Mouse (Mus musculus) heart, embryonic 10.5 days (tissue): Measurements from ENCODE around the gene Tnfrsf17. TPM values are rescaled to one million over a fixed set of nuclear protein-coding genes. Genes with fewer than 3 reads are reported as not detected.
"Not testable (repeated sequence)": the region's sequence is repeated elsewhere in the genome, so short reads cannot be mapped to it uniquely, and the experiment has no call there.

ENCODE experiments used
- DNase-seq: peaks from one replicate; pipeline ENCODE4 v3.0.0-alpha.2; 2017; ENCODE audit warnings: low spot score
- H3K27ac ChIP-seq: fragments of 300-500 bp; sonication (generic); 2 replicates; pipeline ENCODE4 v1.5.1; 2016; ENCODE audit warnings: mild to moderate bottlenecking
- H3K27me3 ChIP-seq: fragments of 300-500 bp; sonication (generic); 2 replicates; pipeline ENCODE4 v1.6.1; 2016; ENCODE audit warnings: mild to moderate bottlenecking; ENCODE audit not compliant: poor library complexity, insufficient read depth, severe bottlenecking
- H3K36me3 ChIP-seq: fragments of 300-500 bp; sonication (generic); 2 replicates; pipeline ENCODE4 v1.6.1; 2016; ENCODE audit warnings: mild to moderate bottlenecking, moderate library complexity
- H3K4me1 ChIP-seq: fragments of 300-500 bp; sonication (generic); 2 replicates; pipeline ENCODE4 v1.6.1; 2016; ENCODE audit warnings: mild to moderate bottlenecking
- H3K4me3 ChIP-seq: fragments of 300-500 bp; sonication (generic); 2 replicates; pipeline ENCODE4 v1.5.1; 2016; ENCODE audit warnings: mild to moderate bottlenecking, moderate library complexity
- H3K9me3 ChIP-seq: fragments of 300-500 bp; sonication (generic); 2 replicates; pipeline ENCODE4 v1.6.1; 2016; ENCODE audit warnings: mild to moderate bottlenecking, moderate library complexity
- WGBS: fragments of 180-500 bp; shearing (Covaris S2); methylation state at CpG from one replicate; pipeline ENCODE4 v1.1.7; 2016; 5-methylcytosine and 5-hydroxymethylcytosine counted together
- polyA plus RNA-seq: library from polyadenylated mRNA; unstranded; fragments of >200 nt; fragmentation: Nextera tagmentation; extraction: Ambion mirVana; gene quantifications from 2 replicates; pipeline ENCODE4 v1.2.1, GENCODE M21; 2016

Tnfrsf17 gene
- polyA plus RNA-seq, 1 experiment from 2014 or later: not detected

GRCm38 (mm10) chr16:11360576-11360975 is 47.0 kb downstream of the Tnfrsf17 start:
- H3K36me3 ChIP-seq, H3K9me3 ChIP-seq, H3K4me3 ChIP-seq, H3K27ac ChIP-seq, DNase-seq, H3K27me3 ChIP-seq, H3K4me1 ChIP-seq: not testable (repeated sequence)
- WGBS: 82% methylated on average over 2 of the region's 2 CpGs

DNA sequence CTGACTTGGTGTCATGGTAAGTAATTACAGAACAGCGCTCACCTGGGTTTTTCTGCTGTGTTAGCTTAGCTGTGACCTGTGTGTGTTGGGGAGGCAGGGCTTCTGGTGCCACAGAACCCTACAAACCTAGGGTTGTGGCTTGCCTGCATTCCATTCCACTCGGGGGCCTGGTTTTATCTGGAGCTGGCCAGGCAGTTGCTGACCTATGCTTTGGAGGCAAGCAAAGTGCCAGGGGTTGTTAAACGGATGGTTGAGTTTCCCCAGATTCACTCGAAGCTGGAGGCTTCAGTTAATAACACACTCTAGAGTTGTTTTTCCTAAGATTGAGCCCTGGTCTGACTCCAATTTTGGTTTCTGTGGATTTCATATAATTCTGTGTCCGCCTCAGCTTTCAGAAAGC is 52.0 kb downstream of the Tnfrsf17 start:
- Histone ChIP-seq H3K36me3 (no peaks in the 10 kb centered on the region), H3K4me3 (no peak overlapping the region), H3K9me3 (no peaks in the 10 kb centered on the region), H3K4me1 (peaks cover 25% of the 10 kb centered on the region), H3K27ac (no peak overlapping the region), H3K27me3 (no peaks in the 10 kb centered on the region)
- no peak for DNase-seq
- 48% methylated on average over 5 of the region's 5 CpGs for WGBS

- WGBS: 67% methylated on average over 1 of the region's 1 CpGs
- no peak overlapping the region for H3K27ac ChIP-seq
These were observed 53.2 kb downstream of the Tnfrsf17 start for GRCm38 (mm10) chr16:11366851-11367250.

GRCm38 (mm10) chr16:11368412-11368811 is 54.8 kb downstream of the Tnfrsf17 start:
- no peak overlapping the region for H3K4me3 ChIP-seq
- H3K4me1 ChIP-seq: peaks cover 28% of the 10 kb centered on the region
- 80% methylated on average over 3 of the region's 3 CpGs for WGBS
- H3K27ac ChIP-seq: no peak overlapping the region
- no peaks in the 10 kb centered on the region for H3K27me3 ChIP-seq
- no peaks in the 10 kb centered on the region for H3K9me3 ChIP-seq
- H3K36me3 ChIP-seq: no peaks in the 10 kb centered on the region
- DNase-seq: no peak

More at GRCm38 (mm10) chr16:11366851-11367250, 53.2 kb downstream of the Tnfrsf17 start:
- Histone ChIP-seq H3K4me1 (peaks cover 28% of the 10 kb centered on the region), H3K36me3 (no peaks in the 10 kb centered on the region), H3K9me3 (no peaks in the 10 kb centered on the region), H3K27me3 (no peaks in the 10 kb centered on the region), H3K4me3 (no peak overlapping the region)
- no peak for DNase-seq

GRCm38 (mm10) chr16:11369162-11369561 is 55.5 kb downstream of the Tnfrsf17 start:
- Histone ChIP-seq H3K4me1 (peaks cover 28% of the 10 kb centered on the region), H3K27ac (peak overlapping the region; percentile 48), H3K36me3 (no peaks in the 10 kb centered on the region), H3K9me3 (no peaks in the 10 kb centered on the region), H3K4me3 (no peak overlapping the region), H3K27me3 (no peaks in the 10 kb centered on the region)
- DNase-seq: no peak
- 25% methylated on average over 4 of the region's 4 CpGs for WGBS

DNA sequence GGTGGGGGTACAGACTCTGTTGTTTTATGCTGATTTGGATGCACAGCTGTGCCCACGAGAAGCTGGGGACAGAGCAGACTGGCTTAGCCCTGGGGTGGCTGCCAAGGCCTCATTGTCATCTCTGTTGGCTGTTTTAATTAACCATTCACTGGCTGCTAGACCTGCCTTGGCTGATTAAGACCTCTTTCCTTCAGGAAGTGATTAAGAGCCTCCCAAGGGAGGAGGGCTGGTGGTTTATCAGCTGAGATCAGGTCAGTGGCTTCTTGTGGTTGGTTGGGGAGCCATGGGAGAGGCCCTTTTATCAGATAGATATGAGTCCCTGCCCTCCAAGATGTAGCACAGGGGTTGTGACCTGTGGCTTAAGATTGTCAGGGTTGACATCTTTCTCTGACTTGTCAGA is 56.0 kb downstream of the Tnfrsf17 start:
- 7% methylated on average over 1 of the region's 1 CpGs for WGBS
- Histone ChIP-seq H3K36me3 (no peaks in the 10 kb centered on the region), H3K9me3 (no peaks in the 10 kb centered on the region), H3K4me1 (peaks cover 28% of the 10 kb centered on the region), H3K4me3 (no peak overlapping the region), H3K27ac (peak overlapping the region; percentile 48; the same call in 1 of the 2 replicates), H3K27me3 (no peaks in the 10 kb centered on the region)
- DNase-seq: no peak

Other genes with a start within 250 kb of the Tnfrsf17 start
- 60.8 and 68.7 TPM in 2 replicates for gene Litaf, start 247.7 kb upstream of the Tnfrsf17 start, polyA plus RNA-seq
- gene Txndc11, start 179.2 kb upstream of the Tnfrsf17 start, polyA plus RNA-seq: 32.8 and 40.8 TPM in 2 replicates
- gene Zc3h7a, start 137.4 kb upstream of the Tnfrsf17 start, polyA plus RNA-seq: 78.2 and 82.7 TPM in 2 replicates
- 178 and 219 TPM in 2 replicates for gene Rsl1d1, start 110.5 kb upstream of the Tnfrsf17 start, polyA plus RNA-seq
- gene Gspt1, start 59.5 kb upstream of the Tnfrsf17 start, polyA plus RNA-seq: 64.6 and 97.9 TPM in 2 replicates
- gene Snx29, start 9.1 kb downstream of the Tnfrsf17 start, polyA plus RNA-seq: 6.7 and 7.9 TPM in 2 replicates